Mouse (Mus musculus) common myeloid progenitor, adult 5-6 weeks (primary cell): ENCODE data around the gene Abcc2. TPM values are rescaled to one million over a fixed set of nuclear protein-coding genes. Genes with fewer than 3 reads are reported as not detected.
A peak's percentile ranks its signal among the peaks of the same experiment; 100 is the strongest.

Experiments
- ATAC-seq: replicated peaks from 2 replicates; pipeline ENCODE4 v1.8.0; 2016; ENCODE audit warnings: low read depth, mild to moderate bottlenecking, moderate TSS enrichment, inconsistent platforms; ENCODE audit not compliant: poor library complexity, severe bottlenecking
- total RNA-seq: library from RNA; stranded (forward); fragments of 200-1000, 187-1606 nt; gene quantifications from 2 replicates; pipeline ENCODE4 v1.2.3, GENCODE M21; 2017

Gene Abcc2
- total RNA-seq, 1 experiment from 2014 or later: 0.37 TPM

GRCm38 (mm10) chr19:43847056-43847455 lies 65.1 kb downstream of the Abcc2 start:
- no peak for ATAC-seq

DNA sequence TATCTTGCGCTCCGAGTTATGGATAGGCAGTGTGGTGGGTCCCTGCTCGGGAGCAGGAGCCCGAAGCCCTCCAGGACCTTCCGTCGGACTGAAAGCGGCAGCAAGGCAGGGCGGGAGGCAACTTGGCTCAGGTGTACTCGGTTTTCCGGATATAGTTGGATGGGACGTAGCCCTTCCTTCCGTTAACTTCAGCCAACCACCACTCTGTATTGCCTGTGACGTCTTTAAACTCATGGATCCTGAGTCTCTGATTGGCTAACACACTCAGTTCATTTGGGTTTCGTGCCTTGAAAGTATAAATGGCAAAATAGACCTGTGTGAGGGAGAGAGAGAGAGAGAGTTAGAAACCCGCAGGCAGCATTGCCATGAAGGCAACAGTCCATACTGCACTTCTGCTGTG lies 66.0 kb downstream of the Abcc2 start:
- no peak for ATAC-seq

DNA sequence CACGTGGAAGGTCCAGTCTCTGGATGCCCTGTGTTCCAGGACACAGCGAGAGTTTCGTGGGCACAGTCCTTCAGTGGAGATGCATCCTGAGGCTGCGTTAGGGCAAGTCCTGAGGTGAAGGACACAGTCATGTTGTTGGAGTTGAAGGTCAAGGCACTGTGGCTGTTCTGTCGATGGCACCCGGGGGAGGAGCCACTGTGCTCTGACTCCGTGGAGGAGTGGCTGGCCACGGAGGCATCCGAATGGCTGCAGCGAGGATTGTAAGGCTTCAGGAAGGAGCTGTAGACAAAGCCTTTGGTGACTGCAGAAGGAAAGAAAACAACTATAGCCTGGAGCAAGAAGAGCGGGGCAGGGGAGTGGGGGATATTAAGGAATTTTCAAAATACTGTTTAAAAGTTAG lies 68.0 kb downstream of the Abcc2 start:
- no peak for ATAC-seq

DNA sequence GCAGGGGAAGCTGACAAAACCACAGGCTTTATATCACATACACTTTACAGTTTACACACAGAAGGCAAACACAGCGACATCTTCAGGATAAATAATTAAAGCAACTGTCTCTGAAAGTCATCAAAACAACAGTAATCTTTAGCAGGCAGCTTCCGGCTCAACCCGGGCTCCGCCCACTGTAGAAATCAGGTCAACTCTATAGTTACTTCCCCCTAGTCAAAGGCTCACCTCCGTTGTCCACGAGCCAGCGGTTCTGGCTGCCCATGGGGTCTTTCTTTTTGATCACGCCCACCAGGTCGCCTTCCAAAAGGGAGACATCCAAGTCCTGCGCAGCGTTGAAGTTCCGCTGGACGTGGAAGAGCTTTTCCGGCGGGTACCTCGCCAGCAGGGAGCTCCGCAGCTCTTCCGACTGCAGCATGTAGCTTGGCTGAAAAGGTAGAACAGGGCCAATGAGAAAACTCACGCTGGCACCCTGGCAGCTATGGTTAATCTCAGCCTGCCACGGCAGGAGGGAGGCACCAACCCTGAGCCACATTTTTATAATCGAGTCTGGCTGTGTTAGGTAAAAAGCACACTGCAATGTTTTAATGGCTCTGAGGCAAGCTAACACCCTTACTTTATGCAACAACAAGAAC lies 70.1 kb downstream of the Abcc2 start:
- ATAC-seq: peak; percentile 93

GRCm38 (mm10) chr19:43852837-43853545 lies 71.0 kb downstream of the Abcc2 start:
- no peak for ATAC-seq

DNA sequence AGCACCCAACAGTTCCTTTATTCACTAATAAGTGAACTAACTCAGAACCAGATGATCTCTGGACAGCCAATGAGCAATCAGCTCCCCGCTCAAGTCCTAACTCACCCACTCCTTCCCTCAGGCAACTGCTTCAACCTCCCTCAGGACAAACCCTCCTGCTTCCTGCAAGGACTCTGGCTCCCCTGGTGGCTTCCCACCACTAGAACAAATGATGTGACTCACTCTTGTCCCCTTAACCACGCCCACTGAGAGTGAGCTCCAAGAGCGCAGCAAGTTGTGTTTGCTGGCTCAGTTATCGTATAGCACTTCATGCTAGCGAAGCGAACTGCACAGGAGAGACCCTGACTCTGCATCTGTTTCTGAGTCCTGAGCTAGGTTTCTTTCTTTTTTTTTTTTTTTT lies 75.4 kb downstream of the Abcc2 start:
- no peak for ATAC-seq

DNA sequence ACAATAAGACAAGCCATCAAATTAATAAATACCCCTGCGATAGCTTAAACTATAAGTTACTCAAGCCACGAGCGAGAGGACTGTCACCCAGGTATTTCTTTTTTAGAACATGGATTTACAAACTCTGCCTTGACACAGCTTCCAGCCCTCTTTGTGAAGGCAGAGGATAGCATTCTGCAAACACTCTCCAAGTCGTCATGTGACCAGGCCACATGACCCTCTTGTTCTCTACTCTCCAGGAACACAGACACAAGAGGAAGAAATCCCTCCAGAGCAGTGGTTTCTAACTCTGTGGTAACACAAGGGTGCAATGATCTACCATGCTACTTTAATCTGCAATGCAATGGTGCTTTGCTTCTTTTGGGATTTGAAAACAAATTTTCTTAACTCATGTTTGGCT lies 88.4 kb downstream of the Abcc2 start:
- no peak for ATAC-seq

GRCm38 (mm10) chr19:43874351-43874750 lies 92.4 kb downstream of the Abcc2 start:
- ATAC-seq: no peak

DNA sequence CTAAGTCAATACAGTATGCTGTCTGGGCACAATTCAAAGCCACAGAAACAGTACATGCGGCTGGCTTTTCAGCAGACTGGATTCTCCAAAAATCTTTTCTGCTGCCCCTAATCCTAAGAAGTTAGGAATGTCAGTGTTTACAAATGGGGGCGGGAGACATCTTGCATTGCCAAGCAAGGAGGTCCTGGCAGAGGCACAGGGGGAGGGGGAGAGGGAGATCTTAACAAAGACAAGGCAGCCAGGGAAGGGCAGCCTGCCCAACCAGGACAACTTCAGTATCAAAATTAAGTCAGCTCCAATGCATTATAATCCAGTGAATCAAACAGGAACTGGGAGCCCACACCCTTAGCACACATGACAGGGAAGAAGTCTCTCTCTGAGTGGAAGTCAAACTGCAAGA lies 94.0 kb downstream of the Abcc2 start:
- ATAC-seq: no peak

GRCm38 (mm10) chr19:43877364-43877763 lies 95.4 kb downstream of the Abcc2 start:
- no peak for ATAC-seq

DNA sequence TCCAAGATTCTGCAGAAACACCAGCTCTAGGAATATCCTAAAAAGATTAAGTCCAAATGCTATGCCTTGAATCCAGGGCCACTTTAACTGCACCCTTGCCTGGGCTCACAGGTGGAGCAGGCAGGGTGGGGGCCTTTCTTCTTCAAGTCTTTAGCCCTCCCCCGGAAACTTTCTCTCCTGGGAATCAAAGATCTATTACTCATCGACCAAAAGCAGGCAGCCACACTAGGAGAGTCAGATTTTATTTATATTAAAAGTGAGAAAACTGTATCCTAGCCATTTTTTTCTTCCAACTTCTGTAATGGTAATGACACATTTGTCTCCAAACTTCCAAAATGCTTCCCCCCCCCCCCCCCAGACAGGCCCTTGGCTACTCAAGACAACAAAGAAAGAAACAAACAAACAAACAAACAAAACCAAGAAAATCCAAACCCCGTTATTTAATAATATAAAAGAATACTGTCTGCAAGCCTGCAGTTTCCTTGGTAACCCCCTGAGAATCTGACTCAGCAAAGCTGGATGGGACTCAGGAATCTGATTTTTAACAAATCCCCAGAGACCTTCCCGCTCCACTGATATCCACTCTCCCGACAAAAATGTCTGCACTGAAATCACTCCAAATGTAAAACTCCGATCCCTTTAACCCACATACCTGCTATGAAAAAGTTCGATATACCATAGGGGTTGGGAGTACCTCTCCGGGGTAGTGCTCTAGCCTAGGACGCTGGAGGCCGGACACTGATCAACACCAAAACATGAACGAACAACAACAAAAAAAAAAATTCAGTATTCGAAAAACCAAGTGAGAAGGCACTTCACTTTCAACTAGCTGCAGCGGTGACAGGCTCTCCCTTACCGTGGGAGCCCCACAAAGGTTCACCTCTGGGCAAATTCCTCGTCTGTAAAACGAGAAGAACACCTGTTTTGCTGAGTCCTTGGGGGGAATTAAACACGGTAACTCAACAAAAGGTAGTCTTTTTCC lies 96.4 kb downstream of the Abcc2 start:
- ATAC-seq: no peak

DNA sequence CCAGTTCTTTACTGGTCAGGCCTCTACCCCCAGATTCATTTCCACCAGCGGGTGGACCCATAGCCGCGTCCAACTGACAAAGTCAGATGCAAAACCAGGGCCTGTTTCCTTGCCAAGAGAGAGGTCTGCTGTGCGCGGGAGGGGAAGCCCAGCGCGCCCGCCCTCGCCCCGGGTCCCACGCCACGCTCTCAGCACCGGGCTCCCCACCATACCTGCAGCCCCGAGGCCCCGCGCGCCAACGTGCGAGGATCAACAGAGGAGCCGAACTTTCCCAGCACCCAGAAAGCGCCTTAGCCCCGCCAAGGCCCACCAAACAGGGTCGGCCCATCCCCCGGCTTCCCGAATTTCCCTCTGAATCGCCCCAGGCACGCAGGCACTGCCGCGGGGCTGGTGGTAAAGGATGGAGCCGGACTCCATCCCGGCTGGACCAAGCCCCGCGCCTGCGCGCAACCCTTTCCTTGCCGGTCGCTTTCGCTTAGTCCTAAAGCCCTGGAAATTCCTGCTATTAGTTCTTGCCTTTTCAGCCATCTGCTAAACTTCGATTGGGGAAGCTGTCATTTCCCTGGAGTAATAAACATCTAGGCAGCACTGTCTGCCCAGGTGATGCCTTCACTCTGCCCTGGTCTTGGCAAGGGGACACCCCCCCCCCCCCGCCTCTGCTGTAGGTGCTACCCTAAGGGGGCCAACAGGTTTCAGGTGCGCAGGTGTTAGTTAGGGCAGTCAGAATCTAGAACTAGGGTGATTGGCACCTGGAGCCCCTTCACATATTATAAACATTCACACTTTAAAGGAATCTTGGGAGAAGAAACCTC lies 97.6 kb downstream of the Abcc2 start:
- peak; percentile 43; the same call in 1 of the 2 replicates for ATAC-seq

DNA sequence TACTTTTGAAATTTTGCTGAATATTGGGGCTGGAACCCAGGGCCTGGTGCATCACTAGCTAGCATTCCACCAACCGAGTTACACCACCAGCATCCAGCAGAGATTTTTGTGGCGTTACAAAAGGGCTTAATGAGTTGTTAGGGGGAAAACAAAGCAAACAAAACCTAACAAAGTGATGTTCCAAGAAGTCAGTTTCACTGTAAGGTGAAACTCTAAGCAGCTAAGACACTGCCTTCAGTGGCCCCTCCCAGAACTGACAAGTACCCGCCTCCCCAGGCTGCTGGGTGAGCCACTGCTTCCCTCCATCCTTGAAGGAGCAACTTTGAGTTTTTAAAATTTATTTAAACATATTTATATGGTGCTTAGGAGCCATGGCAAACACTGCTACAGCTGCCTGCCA lies 98.4 kb downstream of the Abcc2 start:
- ATAC-seq: no peak

- ATAC-seq: no peak
These were observed 99.6 kb downstream of the Abcc2 start for GRCm38 (mm10) chr19:43881615-43882014.

DNA sequence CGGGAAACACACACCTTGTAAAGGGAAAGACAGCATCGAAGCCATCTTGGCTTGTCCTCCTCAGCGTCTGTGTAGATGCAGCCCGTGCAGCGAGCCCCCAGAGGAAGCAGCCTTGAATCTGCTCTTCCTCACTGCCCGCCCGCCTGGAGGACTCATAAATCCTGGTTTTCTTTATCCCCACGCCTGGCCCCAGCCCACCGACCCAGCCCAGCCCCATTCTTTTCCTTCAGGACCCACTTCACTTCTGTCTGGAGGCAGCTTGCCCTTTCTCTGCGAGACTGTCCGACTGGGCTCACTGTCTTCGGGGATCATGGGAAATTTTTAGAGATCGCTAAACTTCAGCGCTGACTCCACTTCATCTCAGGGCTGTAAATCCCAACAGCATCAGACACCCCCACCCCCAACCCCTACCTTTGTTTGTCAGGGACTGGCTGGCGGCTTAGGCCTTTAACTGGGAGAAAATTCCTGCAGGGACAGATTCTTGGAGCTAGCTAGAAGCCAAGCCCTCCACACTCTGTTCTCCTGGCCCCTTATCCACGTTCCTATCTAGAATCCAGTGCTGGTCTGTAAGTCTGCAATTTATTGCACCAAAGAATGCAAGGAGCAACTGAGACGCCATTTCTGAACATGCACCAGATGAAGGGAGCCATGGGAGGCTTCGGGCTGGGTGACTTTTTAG lies 101.0 kb downstream of the Abcc2 start:
- ATAC-seq: no peak

- ATAC-seq: peak; percentile 71
These were observed 102.9 kb downstream of the Abcc2 start for GRCm38 (mm10) chr19:43884668-43885498.

- no peak for ATAC-seq
These were observed 104.5 kb downstream of the Abcc2 start for GRCm38 (mm10) chr19:43886371-43887099.

DNA sequence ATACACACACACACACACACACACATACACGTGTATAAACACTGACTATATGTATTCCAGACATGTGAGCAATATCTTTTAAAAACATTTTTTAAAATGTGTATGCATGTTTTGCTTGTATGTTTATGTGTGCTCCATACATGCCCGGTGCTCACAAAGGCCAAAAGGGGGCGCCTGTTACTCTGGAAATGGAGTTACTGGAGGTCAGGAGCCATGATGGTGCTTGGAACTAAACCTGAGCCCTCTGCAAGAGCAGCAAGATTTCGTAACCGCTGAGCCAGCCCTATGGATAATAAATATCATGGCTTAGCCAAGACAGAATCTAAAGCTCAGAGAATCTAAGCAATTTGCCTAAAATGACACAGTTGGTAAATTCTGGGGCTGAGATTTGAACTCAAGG lies 105.2 kb downstream of the Abcc2 start:
- no peak for ATAC-seq
